Mouse (Mus musculus) bone marrow, adult 2 months (tissue): Measurements from ENCODE around the gene Gpr137.

Experiments used
- CTCF ChIP-seq: fragments of 200-500 bp; IDR thresholded peaks from 2 replicates; pipeline ENCODE4 v1.5.1; 2011; ENCODE audit warnings: low read length, control low read depth; ENCODE audit not compliant: control insufficient read depth, insufficient read depth
- POLR2A ChIP-seq: fragments of 200-500 bp; IDR thresholded peaks from 2 replicates; pipeline ENCODE4 v1.6.1; 2011; ENCODE audit warnings: low read depth, mild to moderate bottlenecking, control low read depth, low read length, borderline replicate concordance; ENCODE audit not compliant: control insufficient read depth

DNA sequence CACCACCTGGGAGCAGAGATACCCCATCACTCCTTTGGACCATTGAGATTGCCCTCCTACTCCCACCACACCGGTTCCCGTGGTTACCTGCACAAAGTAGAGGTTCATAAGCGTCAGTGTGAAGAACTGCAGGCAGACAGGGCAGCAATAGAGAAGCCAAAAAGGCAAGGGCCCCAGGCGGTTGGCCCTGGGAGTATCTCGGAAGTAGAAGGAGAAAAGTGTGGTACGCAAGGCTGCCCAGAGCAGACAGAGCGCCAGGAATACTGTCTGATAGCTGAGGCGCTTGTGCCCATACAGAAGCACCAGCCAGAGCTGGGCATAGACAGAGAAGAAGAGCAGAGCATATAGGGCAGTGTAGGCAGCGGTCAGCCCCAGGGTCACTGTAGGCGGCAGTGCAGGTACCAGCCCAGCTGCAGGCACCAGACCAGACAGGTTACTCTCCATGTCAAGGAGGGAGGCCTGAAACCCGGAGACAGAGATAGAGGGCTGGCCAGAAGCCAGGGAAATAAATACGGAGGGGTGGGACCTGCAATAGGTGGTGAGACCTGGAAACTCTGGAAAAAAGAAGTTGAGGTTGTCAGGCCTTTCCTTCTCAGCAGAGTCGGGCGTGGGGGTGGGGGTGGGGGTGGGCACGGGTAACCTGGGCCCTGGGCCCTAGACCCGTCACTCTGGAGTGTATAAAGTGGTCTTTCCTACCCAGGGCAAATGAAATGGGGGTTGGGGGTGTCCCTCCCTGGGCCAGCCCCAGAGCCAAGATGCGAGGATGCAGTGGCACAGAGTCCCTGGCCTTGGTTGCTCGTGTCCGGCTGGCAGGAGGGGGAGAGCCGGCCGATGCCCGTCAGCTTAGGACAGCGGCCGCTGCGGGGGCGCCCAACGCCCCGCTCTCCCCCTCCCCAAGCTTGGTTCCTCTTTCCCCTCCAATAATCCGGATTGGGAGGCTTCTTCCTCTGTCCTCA, 1.6 kb downstream of the Gpr137 start:
- TF ChIP-seq POLR2A, result no peak
- no peak for TF ChIP-seq CTCF
